ENCODE assay signal across 8 mouse cellular contexts in genomic region chr3:117575928-117576254, GRCm38 (mm10). TPM values are rescaled to one million over a fixed set of nuclear protein-coding genes. Genes with fewer than 3 reads are reported as not detected.
DNase-seq lines count a peak whose midpoint lies in the region; ATAC-seq lines count a peak whose summit lies in the region.

No protein-coding gene starts in this region.

- intact Hi-C loops in left cerebral cortex, postnatal 36 days (cut with DNase I), result loop anchor here (5.0 to 10.0 kb wide), 5 partner anchors 51 to 289 kb away; partner anchors contain the start of gene Snx7

- H3K36me3 ChIP-seq in embryonic facial prominence, embryonic 15.5 days, result no peaks in the 10 kb centered on the region
- H3K36me3 ChIP-seq in intestine, embryonic 16.5 days (ENCODE audit: control insufficient read depth, insufficient read depth, low read length), result no peaks in the 10 kb centered on the region
- no peaks in the 10 kb centered on the region for H3K36me3 ChIP-seq in neural tube, embryonic 15.5 days

- H3K27me3 ChIP-seq in embryonic facial prominence, embryonic 15.5 days, result peaks cover 25% of the 10 kb centered on the region
- peaks cover 21% of the 10 kb centered on the region for H3K27me3 ChIP-seq in intestine, embryonic 16.5 days (replicated peaks; ENCODE audit: control insufficient read depth, insufficient read depth, low read length)
- no peaks in the 10 kb centered on the region for H3K27me3 ChIP-seq in neural tube, embryonic 15.5 days (replicated peaks)

- H3K9ac ChIP-seq in embryonic facial prominence, embryonic 15.5 days, result peak overlapping the region; percentile 37; the same call in 1 of the 2 replicates
- H3K9ac ChIP-seq in intestine, embryonic 16.5 days (ENCODE audit: low read depth, low read length), result peak overlapping the region; percentile 65; the same call in 1 of the 2 replicates
- peak overlapping the region; percentile 83 for H3K9ac ChIP-seq in neural tube, embryonic 15.5 days (replicated peaks)

- H3K4me3 ChIP-seq in embryonic facial prominence, embryonic 15.5 days (replicated peaks), result peak overlapping the region; percentile 55
- H3K4me3 ChIP-seq in intestine, embryonic 16.5 days (ENCODE audit: low read length), result peak overlapping the region; percentile 54
- peak overlapping the region; percentile 57 for H3K4me3 ChIP-seq in neural tube, embryonic 15.5 days (replicated peaks)

- DNase-seq in left cerebral cortex, adult 18-20 months (ENCODE audit: low spot score in 2 of 2), result peak; percentile 49 to 56
- DNase-seq in left cerebral cortex, postnatal 36 days (ENCODE audit: low spot score in 2 of 2), result no peak
- DNase-seq in embryo, embryonic 11 days, result no peak
- no peak for DNase-seq in urinary bladder, postnatal 14 days (ENCODE audit: low spot score)
- DNase-seq in kidney, postnatal 36 days, result no peak

- H3K27ac ChIP-seq in embryonic facial prominence, embryonic 15.5 days (replicated peaks), result no peak overlapping the region
- H3K27ac ChIP-seq in intestine, embryonic 16.5 days (ENCODE audit: low read length), result no peak overlapping the region
- peak overlapping the region; percentile 84 for H3K27ac ChIP-seq in neural tube, embryonic 15.5 days (replicated peaks)

- H3K4me1 ChIP-seq in embryonic facial prominence, embryonic 15.5 days, result peaks cover 13% of the 10 kb centered on the region; the same call in 1 of the 2 replicates
- H3K4me1 ChIP-seq in intestine, embryonic 16.5 days (ENCODE audit: control insufficient read depth, insufficient read depth, low read length), result peaks cover 4% of the 10 kb centered on the region; the same call in 1 of the 2 replicates
- peaks cover 16% of the 10 kb centered on the region; the same call in 1 of the 2 replicates for H3K4me1 ChIP-seq in neural tube, embryonic 15.5 days

- H3K9me3 ChIP-seq in embryonic facial prominence, embryonic 15.5 days (replicated peaks), result no peaks in the 10 kb centered on the region
- no peaks in the 10 kb centered on the region for H3K9me3 ChIP-seq in intestine, embryonic 16.5 days (ENCODE audit: control insufficient read depth, low read length)
- no peaks in the 10 kb centered on the region for H3K9me3 ChIP-seq in neural tube, embryonic 15.5 days (replicated peaks)

- peak overlapping the region; percentile 97 for H3K4me2 ChIP-seq in embryonic facial prominence, embryonic 15.5 days (replicated peaks)
- peak overlapping the region; percentile 92 for H3K4me2 ChIP-seq in intestine, embryonic 16.5 days (ENCODE audit: low read depth, low read length)
- H3K4me2 ChIP-seq in neural tube, embryonic 15.5 days, result peak overlapping the region; percentile 87

- 17% methylated on average over 3 of the region's 3 CpGs for WGBS in embryonic facial prominence, embryonic 15.5 days
- WGBS in intestine, embryonic 16.5 days, result 28% methylated on average over 3 of the region's 3 CpGs
- WGBS in neural tube, embryonic 15.5 days, result 13% methylated on average over 3 of the region's 3 CpGs

- ATAC-seq in embryonic facial prominence, embryonic 15.5 days (ENCODE audit: insufficient number of reproducible peaks, low FRiP score, low TSS enrichment, low read depth), result no peak
- ATAC-seq in intestine, embryonic 16.5 days, result no peak
- peak; percentile 39 for ATAC-seq in neural tube, embryonic 15.5 days (ENCODE audit: low FRiP score)

RNA-seq across cellular contexts. Expression of gene Plppr5, which starts 1.3 kb away (rescaled TPM):
- 10 to 100 TPM; 28.7 to 32.5 TPM for total RNA-seq in left cerebral cortex, adult 18-20 months (2021)
- total RNA-seq in left cerebral cortex, postnatal 36 days (2021), result 10 to 100 TPM; 34.1 to 38.6 TPM
- polyA plus RNA-seq in embryonic facial prominence, embryonic 15.5 days (2015; fragmentation: Nextera tagmentation; extraction: Ambion mirVana), result 0.53 and 0.56 TPM in 2 replicates
- 1.0 and 1.2 TPM in 2 replicates for polyA plus RNA-seq in intestine, embryonic 16.5 days (2015; fragmentation: Nextera tagmentation; extraction: Ambion mirVana)
- polyA plus RNA-seq in neural tube, embryonic 15.5 days (2015; fragmentation: Nextera tagmentation; extraction: Ambion mirVana), result 9.1 and 9.3 TPM in 2 replicates

Comparison
In these comparisons a context has a peak if more than half of its experiments do, and no peak if none do; other contexts are left out.
1. DNase-seq: peak in left cerebral cortex, adult 18-20 months (2 of 2); none in left cerebral cortex, postnatal 36 days (0 of 2), embryo, embryonic 11 days (single experiment), urinary bladder, postnatal 14 days (single experiment) and kidney, postnatal 36 days (0 of 2).
2. Peak in every context shown above with its lines, with median percentiles within 50 percentile points of each other: H3K4me2 ChIP-seq, H3K4me3 ChIP-seq and H3K9ac ChIP-seq.